Mouse (Mus musculus) CD8-positive naive resting alpha-beta T cell, adult 2 months (primary cell): ENCODE results near the gene Utp6.
"Not testable (repeated sequence)": the region's sequence is repeated elsewhere in the genome, so short reads cannot be mapped to it uniquely, and the experiment has no call there.

Experiments
- DNase-seq, 2 experiments: peaks; one replicate each; pipeline ENCODE4 v3.0.0; 2022; ENCODE audit warnings: low read depth in 2 of 2, low spot score in 2 of 2

Gene Utp6

GRCm38 (mm10) chr11:79962125-79962876 is at the start of gene Utp6:
Utp6 (minus strand) TSS chr11:79962390.
- peak; percentile 99 for DNase-seq

- DNase-seq, result no peak
Measured at GRCm38 (mm10) chr11:79994271-79994988, 32.2 kb upstream of the Utp6 start.

- no peak for DNase-seq
Measured at GRCm38 (mm10) chr11:79993356-79994270, 31.4 kb upstream of the Utp6 start.

GRCm38 (mm10) chr11:79992592-79993355 is 30.6 kb upstream of the Utp6 start, which contains the start of gene Suz12:
Suz12 (plus strand) TSS chr11:79993106.
- peak; percentile 84 to 90 for DNase-seq

- no peak for DNase-seq
Measured at GRCm38 (mm10) chr11:79992035-79992591, 29.9 kb upstream of the Utp6 start.

GRCm38 (mm10) chr11:79991600-79991999 is 29.4 kb upstream of the Utp6 start:
- DNase-seq, result no peak

- DNase-seq, result no peak
Measured at GRCm38 (mm10) chr11:79990120-79990519, 27.9 kb upstream of the Utp6 start.

GRCm38 (mm10) chr11:79987896-79988295 is 25.7 kb upstream of the Utp6 start:
- no peak for DNase-seq

GRCm38 (mm10) chr11:79986886-79987285 is 24.7 kb upstream of the Utp6 start:
- DNase-seq, result no peak

- not testable (repeated sequence) for DNase-seq
Measured at GRCm38 (mm10) chr11:79977747-79978146, 15.6 kb upstream of the Utp6 start.

GRCm38 (mm10) chr11:79977061-79977460 is 14.9 kb upstream of the Utp6 start:
- DNase-seq, result not testable (repeated sequence)

- DNase-seq, result not testable (repeated sequence)
Measured at GRCm38 (mm10) chr11:79976645-79977044, 14.5 kb upstream of the Utp6 start.

GRCm38 (mm10) chr11:79976222-79976621 is 14.0 kb upstream of the Utp6 start:
- DNase-seq, result no peak

- DNase-seq, result no peak
Measured at GRCm38 (mm10) chr11:79975377-79975776, 13.2 kb upstream of the Utp6 start.

GRCm38 (mm10) chr11:79973626-79974476 is 11.7 kb upstream of the Utp6 start:
- peak; percentile 9 to 27 for DNase-seq

GRCm38 (mm10) chr11:79973133-79973532 is 10.9 kb upstream of the Utp6 start:
- no peak for DNase-seq

GRCm38 (mm10) chr11:79967752-79968151 is 5.6 kb upstream of the Utp6 start:
- no peak for DNase-seq

GRCm38 (mm10) chr11:79965896-79966295 is 3.7 kb upstream of the Utp6 start:
- no peak for DNase-seq
